Mouse (Mus musculus): ENCODE measurements around the gene Rnase4. TPM values are rescaled to one million over a fixed set of nuclear protein-coding genes. Genes with fewer than 3 reads are reported as not detected.

Gene Rnase4
- total RNA-seq, 2 experiments from 2014 or later: 50.0 to 53.8 TPM

- intact Hi-C loops (cut with DNase I): no loop called here
- no peak for DNase-seq (ENCODE audit: low spot score)
Measured at GRCm38 (mm10) chr14:51152249-51152870, 61.5 kb downstream of the Rnase4 start.

Other genes with a start within 250 kb of the Rnase4 start
- 10 to 100 TPM in 1 of 2 experiments, 1 to 10 TPM in 1; 9.3 to 10.2 TPM for gene Tep1, start 220.5 kb upstream of the Rnase4 start, total RNA-seq (2021)
- 10 to 100 TPM; 21.5 to 32.5 TPM for gene Klhl33, start 193.6 kb upstream of the Rnase4 start, total RNA-seq (2021)
- gene Osgep, start 166.2 kb upstream of the Rnase4 start, total RNA-seq (2021): 10 to 100 TPM; 66.1 to 70.3 TPM
- 10 to 100 TPM; 22.6 to 23.2 TPM for gene Apex1, start 166.1 kb upstream of the Rnase4 start, total RNA-seq (2021)
- gene Pip4p1, start 160.2 kb upstream of the Rnase4 start, total RNA-seq (2021): 10 to 100 TPM; 21.1 to 23.6 TPM
- 10 to 100 TPM; 12.2 to 13.5 TPM for gene Pnp, start 160.0 kb upstream of the Rnase4 start, total RNA-seq (2021)
- 10 to 100 TPM; 12.6 TPM for gene Gm49342, start 146.6 kb upstream of the Rnase4 start, total RNA-seq (2021)
- under 1 TPM; 0.61 to 0.75 TPM for gene Pnp2, start 135.1 kb upstream of the Rnase4 start, total RNA-seq (2021)
- gene Rnase10, start 83.3 kb upstream of the Rnase4 start, total RNA-seq (2021): under 1 TPM in 1 of 2 experiments, not detected in 1; 0.39 TPM
- not detected for gene Rnase9, start 49.2 kb upstream of the Rnase4 start, total RNA-seq (2021)
- not detected for gene Rnase11, start 40.9 kb upstream of the Rnase4 start, total RNA-seq (2021)
- not detected for gene Rnase12, start 33.4 kb upstream of the Rnase4 start, total RNA-seq (2021)
- not detected for gene Olfr750, start 16.6 kb upstream of the Rnase4 start, total RNA-seq (2021)
- gene Ang, start 73 bp downstream of the Rnase4 start, total RNA-seq (2021): 1 to 10 TPM; 6.2 to 7.7 TPM
- gene Eddm3b, start 23.3 kb downstream of the Rnase4 start, total RNA-seq (2021): not detected
- gene Rnase6, start 32.8 kb downstream of the Rnase4 start, total RNA-seq (2021): under 1 TPM in 1 of 2 experiments, not detected in 1; 0.73 TPM
- under 1 TPM; 0.52 to 0.53 TPM for gene Rnase1, start 55.7 kb downstream of the Rnase4 start, total RNA-seq (2021)
- not detected for gene Rnase2b, start 71.2 kb downstream of the Rnase4 start, total RNA-seq (2021)
- not detected for gene Ang2, start 108.1 kb downstream of the Rnase4 start, total RNA-seq (2021)
- gene Ear14, start 112.3 kb downstream of the Rnase4 start, total RNA-seq (2021): not detected
- not detected for gene Rnase2a, start 165.0 kb downstream of the Rnase4 start, total RNA-seq (2021)

Measured in heart, postnatal 25 days (tissue).